Mouse (Mus musculus) C2C12 (cell line): Measurements from ENCODE around the gene Fkbp10.

Experiments
- CTCF ChIP-seq: IDR thresholded peaks from one replicate; pipeline ENCODE4 v1.5.1; 2011; ENCODE audit not compliant: control insufficient read depth, insufficient read depth, insufficient read length
- USF1 ChIP-seq: IDR thresholded peaks from one replicate; pipeline ENCODE4 v1.6.1; 2011; ENCODE audit warnings: low read depth, mild to moderate bottlenecking, control low read depth, moderate library complexity

- peak; percentile 26 for TF ChIP-seq CTCF
- TF ChIP-seq USF1: no peak
Measured at GRCm38 (mm10) chr11:100408076-100408834, 7.2 kb upstream of the Fkbp10 start.
